Mouse (Mus musculus): ENCODE results near the gene Asb2. TPM values are rescaled to one million over a fixed set of nuclear protein-coding genes. Genes with fewer than 3 reads are reported as not detected.

Gene Asb2
- polyA plus RNA-seq, 1 experiment from 2014 or later, result 4.5 TPM

DNA sequence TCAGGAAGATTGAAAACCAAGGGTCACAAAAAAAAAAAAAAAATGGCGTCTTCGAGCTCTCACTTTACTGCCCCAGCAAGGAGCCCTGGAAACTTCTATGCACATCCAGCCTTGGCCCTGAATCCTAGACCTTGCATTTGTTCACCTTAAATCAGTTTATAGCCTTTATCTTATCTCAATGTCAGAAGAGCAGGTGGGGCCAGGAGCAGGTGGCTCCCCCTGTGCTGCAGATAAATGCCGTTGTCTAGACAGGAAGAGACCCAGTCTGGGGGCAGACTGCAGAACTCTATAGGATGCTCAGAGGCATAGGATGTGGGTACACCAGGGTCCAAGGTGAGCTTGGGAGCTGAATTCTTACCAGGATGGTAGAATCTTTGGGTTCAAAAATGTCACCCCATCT is 63.4 kb downstream of the Asb2 start:
- DNase-seq, result no peak
- Histone ChIP-seq H3K4me2 (no peak overlapping the region), H3K27ac (ENCODE audit: low read depth) (no peak overlapping the region)

DNA sequence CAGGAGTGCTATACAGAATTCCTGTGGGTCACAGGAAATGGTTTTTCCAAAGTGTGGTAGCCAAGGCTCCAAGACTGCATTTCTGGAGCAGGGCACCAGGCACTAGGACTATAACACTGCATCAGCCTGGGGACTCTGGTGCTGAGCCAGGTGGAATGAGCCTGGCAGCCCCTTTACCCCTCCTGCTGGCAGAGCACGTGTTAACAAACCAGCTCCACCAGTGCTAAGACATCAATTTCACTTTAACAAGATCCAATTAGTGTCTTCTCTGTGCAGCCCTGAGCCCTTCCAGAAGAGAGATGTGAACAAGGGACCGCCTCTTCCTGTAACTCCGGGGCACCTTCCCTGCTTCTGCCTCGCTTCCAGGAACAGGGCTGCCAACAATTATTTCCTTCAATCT is 68.5 kb downstream of the Asb2 start:
- Histone ChIP-seq H3K9me3 (ENCODE audit: low read depth, low read length) (no peaks in the 10 kb centered on the region), H3K27ac (ENCODE audit: low read depth) (no peak overlapping the region), H3K9ac (no peak overlapping the region), H3K36me3 (ENCODE audit: insufficient read depth) (no peaks in the 10 kb centered on the region), H3K27me3 (ENCODE audit: insufficient read depth, low read length) (no peaks in the 10 kb centered on the region), H3K4me1 (ENCODE audit: insufficient read depth) (no peaks in the 10 kb centered on the region), H3K4me2 (no peak overlapping the region), H3K4me3 (ENCODE audit: low read depth, low read length) (no peak overlapping the region)
- ATAC-seq (ENCODE audit: insufficient read depth) (no peak), DNase-seq (no peak)
- 75% methylated on average over 4 of the region's 4 CpGs for WGBS
- no peak for TF ChIP-seq CTCF (IDR thresholded peaks at IDR 0.05; ENCODE audit: low read depth)

More for the DNA sequence above, 63.4 kb downstream of the Asb2 start:
- no peaks in the 10 kb centered on the region for H3K9me3 ChIP-seq (ENCODE audit: low read depth, low read length)
- WGBS, result 75% methylated on average over 3 of the region's 3 CpGs
- H3K36me3 ChIP-seq (ENCODE audit: insufficient read depth), result no peaks in the 10 kb centered on the region
- H3K9ac ChIP-seq, result no peak overlapping the region
- no peak overlapping the region for H3K4me3 ChIP-seq (ENCODE audit: low read depth, low read length)
- no peaks in the 10 kb centered on the region for H3K27me3 ChIP-seq (ENCODE audit: insufficient read depth, low read length)
- ATAC-seq (ENCODE audit: insufficient read depth), result no peak
- no peaks in the 10 kb centered on the region for H3K4me1 ChIP-seq (ENCODE audit: insufficient read depth)
- TF ChIP-seq CTCF (IDR thresholded peaks at IDR 0.05; ENCODE audit: low read depth), result no peak

DNA sequence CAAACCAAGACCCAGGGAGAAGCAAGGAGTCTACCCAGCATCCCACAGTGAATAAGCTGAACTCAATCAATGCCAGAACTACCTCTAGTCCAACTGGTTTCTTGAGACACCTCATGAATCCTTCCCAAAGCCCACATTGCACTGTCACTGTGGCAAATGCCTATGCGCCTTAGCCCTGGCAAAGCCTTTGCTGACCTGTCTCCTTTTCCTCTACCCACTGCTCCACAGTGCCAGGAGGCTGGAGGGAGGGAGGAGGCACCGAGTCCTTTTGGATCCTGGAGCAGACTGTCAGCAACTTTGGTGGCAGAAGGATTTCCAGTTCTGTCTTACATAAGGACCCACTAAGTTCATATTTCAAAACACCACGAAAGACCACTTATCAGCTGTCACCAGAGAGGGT is 72.4 kb downstream of the Asb2 start:
- H3K9ac ChIP-seq, result no peak overlapping the region
- DNase-seq, result no peak
- H3K27me3 ChIP-seq (ENCODE audit: insufficient read depth, low read length), result no peaks in the 10 kb centered on the region
- no peak overlapping the region for H3K4me3 ChIP-seq (ENCODE audit: low read depth, low read length)
- ATAC-seq (ENCODE audit: insufficient read depth), result no peak
- H3K36me3 ChIP-seq (ENCODE audit: insufficient read depth), result no peaks in the 10 kb centered on the region
- TF ChIP-seq CTCF (IDR thresholded peaks at IDR 0.05; ENCODE audit: low read depth), result no peak
- WGBS, result 82% methylated on average over 3 of the region's 3 CpGs
- no peaks in the 10 kb centered on the region for H3K4me1 ChIP-seq (ENCODE audit: insufficient read depth)
- no peak overlapping the region for H3K27ac ChIP-seq (ENCODE audit: low read depth)
- no peaks in the 10 kb centered on the region for H3K9me3 ChIP-seq (ENCODE audit: low read depth, low read length)
- H3K4me2 ChIP-seq, result no peak overlapping the region

DNA sequence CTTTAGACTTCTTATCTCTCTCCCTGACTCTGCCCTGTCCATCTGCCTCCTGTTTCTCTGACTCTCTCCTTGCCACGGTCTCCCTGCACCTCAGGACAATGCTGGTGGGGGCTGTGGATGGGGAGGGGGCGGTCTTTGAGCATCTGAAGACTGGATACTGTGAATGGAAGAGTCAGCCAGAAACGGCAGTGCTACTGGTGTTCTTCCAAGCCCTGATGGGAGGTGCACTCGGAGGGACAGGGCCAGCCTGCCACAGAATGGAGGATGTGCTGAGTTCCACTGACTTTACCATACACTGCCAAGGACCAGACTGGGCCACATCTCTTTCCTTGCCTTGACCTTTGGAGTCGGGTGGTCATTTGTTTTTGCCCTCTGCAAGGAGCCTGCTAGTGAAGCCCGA is 72.9 kb downstream of the Asb2 start:
- no peak for TF ChIP-seq CTCF (IDR thresholded peaks at IDR 0.05; ENCODE audit: low read depth)
- 58% methylated on average over 6 of the region's 6 CpGs for whole genome bisulfite sequencing
- no peaks in the 10 kb centered on the region for H3K4me1 ChIP-seq (ENCODE audit: insufficient read depth)
- H3K4me3 ChIP-seq (ENCODE audit: low read depth, low read length), result no peak overlapping the region
- H3K27me3 ChIP-seq (ENCODE audit: insufficient read depth, low read length), result no peaks in the 10 kb centered on the region
- H3K27ac ChIP-seq (ENCODE audit: low read depth), result no peak overlapping the region
- no peak overlapping the region for H3K9ac ChIP-seq
- DNase-seq, result no peak
- ATAC-seq (ENCODE audit: insufficient read depth), result no peak
- no peaks in the 10 kb centered on the region for H3K36me3 ChIP-seq (ENCODE audit: insufficient read depth)
- no peaks in the 10 kb centered on the region for H3K9me3 ChIP-seq (ENCODE audit: low read depth, low read length)
- no peak overlapping the region for H3K4me2 ChIP-seq

DNA sequence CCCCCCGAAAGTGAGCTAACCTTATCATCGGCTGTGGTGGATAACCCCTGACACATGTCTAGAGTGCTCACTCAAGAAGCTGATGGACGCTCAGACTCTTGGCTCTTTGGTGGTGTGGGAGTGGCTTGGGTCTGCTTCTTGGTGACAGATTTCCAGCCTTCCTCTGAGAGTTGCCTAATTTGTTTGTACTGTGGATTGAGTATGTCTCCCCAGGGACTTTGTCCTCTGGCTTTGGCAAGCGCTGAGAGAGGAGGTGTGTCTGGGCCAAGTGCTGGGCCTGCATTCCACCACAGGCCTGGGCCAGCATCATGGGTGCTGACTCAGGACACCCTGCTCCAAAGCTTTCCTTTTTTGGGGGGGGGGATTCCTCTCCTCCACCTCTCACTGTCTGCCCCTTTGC is 73.9 kb downstream of the Asb2 start:
- H3K4me1 ChIP-seq (ENCODE audit: insufficient read depth), result no peaks in the 10 kb centered on the region
- ATAC-seq (ENCODE audit: insufficient read depth) (peak; percentile 66; the same call in 1 of the 2 replicates), DNase-seq (peak; percentile 27)
- no peak overlapping the region for H3K4me3 ChIP-seq (ENCODE audit: low read depth, low read length)
- no peaks in the 10 kb centered on the region for H3K36me3 ChIP-seq (ENCODE audit: insufficient read depth)
- no peak overlapping the region for H3K9ac ChIP-seq
- H3K4me2 ChIP-seq, result no peak overlapping the region
- H3K9me3 ChIP-seq (ENCODE audit: low read depth, low read length), result no peaks in the 10 kb centered on the region
- H3K27ac ChIP-seq (ENCODE audit: low read depth), result no peak overlapping the region
- H3K27me3 ChIP-seq (ENCODE audit: insufficient read depth, low read length), result no peaks in the 10 kb centered on the region
- TF ChIP-seq CTCF (IDR thresholded peaks at IDR 0.05; ENCODE audit: low read depth), result no peak
- 31% methylated on average over 4 of the region's 4 CpGs for WGBS

DNA sequence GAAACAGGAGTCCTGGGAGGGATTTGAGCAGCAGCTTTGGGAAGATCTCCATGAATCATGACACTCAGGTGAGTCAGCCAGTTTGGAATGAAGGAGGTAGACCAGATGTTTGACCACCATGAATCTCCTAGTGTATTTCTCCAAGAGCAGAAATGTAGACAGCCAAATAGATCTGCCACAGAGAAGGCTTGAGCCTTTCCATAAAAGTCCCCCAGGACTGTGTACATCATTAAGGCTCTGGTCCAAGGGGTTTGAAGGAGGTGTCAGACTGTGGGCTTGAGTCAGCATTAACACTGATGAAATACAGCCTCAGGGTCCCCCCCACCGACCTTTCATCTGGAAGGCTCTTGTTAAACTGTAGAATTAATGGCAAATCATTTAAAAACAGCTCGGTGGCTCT is 74.3 kb downstream of the Asb2 start:
- Histone ChIP-seq H3K9me3 (ENCODE audit: low read depth, low read length) (no peaks in the 10 kb centered on the region), H3K4me3 (ENCODE audit: low read depth, low read length) (no peak overlapping the region), H3K27ac (ENCODE audit: low read depth) (no peak overlapping the region), H3K4me1 (ENCODE audit: insufficient read depth) (no peaks in the 10 kb centered on the region), H3K4me2 (no peak overlapping the region), H3K36me3 (ENCODE audit: insufficient read depth) (no peaks in the 10 kb centered on the region), H3K9ac (no peak overlapping the region), H3K27me3 (ENCODE audit: insufficient read depth, low read length) (no peaks in the 10 kb centered on the region)
- no peak for TF ChIP-seq CTCF (IDR thresholded peaks at IDR 0.05; ENCODE audit: low read depth)
- WGBS, result 31% methylated on average over 2 of the region's 2 CpGs
- ATAC-seq (ENCODE audit: insufficient read depth) (no peak; the same call in 1 of the 2 replicates), DNase-seq (no peak)

DNA sequence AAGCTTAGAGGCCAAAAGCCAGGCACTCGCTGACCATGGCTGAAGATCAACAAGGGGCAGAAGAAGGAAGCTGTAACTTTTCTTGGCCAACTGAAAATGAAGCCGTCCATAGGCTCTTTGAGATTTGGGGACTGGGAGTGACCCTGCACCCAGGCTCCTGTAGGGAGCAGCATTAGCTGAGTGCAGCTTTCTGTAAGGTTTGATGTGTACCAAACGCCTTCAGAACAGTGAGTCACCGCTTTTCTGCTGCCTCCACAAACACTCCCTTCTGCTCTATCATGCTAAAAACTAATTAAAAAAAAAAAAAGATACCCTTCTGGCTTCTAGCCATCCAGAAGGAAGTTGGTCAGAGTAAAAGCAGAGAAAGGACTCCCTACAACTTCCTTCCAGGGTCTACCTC is 79.4 kb downstream of the Asb2 start:
- H3K27me3 ChIP-seq (ENCODE audit: insufficient read depth, low read length), result no peaks in the 10 kb centered on the region
- no peak overlapping the region for H3K4me2 ChIP-seq
- ATAC-seq (ENCODE audit: insufficient read depth) (no peak), DNase-seq (no peak)
- 65% methylated on average over 4 of the region's 4 CpGs for WGBS
- no peak overlapping the region for H3K4me3 ChIP-seq (ENCODE audit: low read depth, low read length)
- no peaks in the 10 kb centered on the region for H3K9me3 ChIP-seq (ENCODE audit: low read depth, low read length)
- H3K27ac ChIP-seq (ENCODE audit: low read depth), result no peak overlapping the region
- H3K4me1 ChIP-seq (ENCODE audit: insufficient read depth), result no peaks in the 10 kb centered on the region
- no peak overlapping the region for H3K9ac ChIP-seq
- no peak for TF ChIP-seq CTCF (IDR thresholded peaks at IDR 0.05; ENCODE audit: low read depth)
- H3K36me3 ChIP-seq (ENCODE audit: insufficient read depth), result no peaks in the 10 kb centered on the region

DNA sequence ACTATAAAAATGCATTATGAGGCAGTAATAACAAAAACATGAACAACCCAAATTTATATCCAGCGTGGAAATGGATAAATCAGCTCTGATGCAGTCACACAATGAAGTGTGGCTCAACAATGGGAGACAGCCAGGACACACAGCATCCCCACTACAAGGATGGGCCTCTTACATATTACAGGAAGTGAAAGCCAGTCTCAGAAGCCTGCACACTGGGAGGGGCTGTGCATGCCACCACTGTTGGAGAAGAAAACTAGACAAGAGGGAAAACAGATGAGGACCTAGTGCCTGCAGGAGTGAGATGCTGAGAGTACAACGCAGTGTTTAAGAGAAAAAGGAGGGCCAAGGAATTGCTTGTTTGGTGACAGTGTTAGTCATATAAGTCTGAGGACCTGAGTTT is 82.1 kb downstream of the Asb2 start:
- Histone ChIP-seq H3K4me2 (no peak overlapping the region), H3K4me1 (ENCODE audit: insufficient read depth) (no peaks in the 10 kb centered on the region), H3K36me3 (ENCODE audit: insufficient read depth) (no peaks in the 10 kb centered on the region), H3K4me3 (ENCODE audit: low read depth, low read length) (no peak overlapping the region), H3K9me3 (ENCODE audit: low read depth, low read length) (no peaks in the 10 kb centered on the region), H3K9ac (no peak overlapping the region), H3K27me3 (ENCODE audit: insufficient read depth, low read length) (no peaks in the 10 kb centered on the region), H3K27ac (ENCODE audit: low read depth) (no peak overlapping the region)
- no peak for ATAC-seq (ENCODE audit: insufficient read depth)
- DNase-seq, result no peak
- TF ChIP-seq CTCF (IDR thresholded peaks at IDR 0.05; ENCODE audit: low read depth), result no peak
- WGBS, result 80% methylated on average over 2 of the region's 2 CpGs
